Mouse (Mus musculus): ENCODE data around the gene Ccdc148.

- TF ChIP-seq CTCF (IDR thresholded peaks at IDR 0.05; ENCODE audit: low read depth) = no peak
- no peak for TF ChIP-seq EP300 (IDR thresholded peaks at IDR 0.05; ENCODE audit: low read depth)
These were observed 11.1 kb upstream of the Ccdc148 start for GRCm38 (mm10) chr2:59171533-59171932.

All from liver, postnatal 0 days (tissue).